Mouse (Mus musculus): ENCODE data around the gene Adat1.

Gene Adat1

DNA sequence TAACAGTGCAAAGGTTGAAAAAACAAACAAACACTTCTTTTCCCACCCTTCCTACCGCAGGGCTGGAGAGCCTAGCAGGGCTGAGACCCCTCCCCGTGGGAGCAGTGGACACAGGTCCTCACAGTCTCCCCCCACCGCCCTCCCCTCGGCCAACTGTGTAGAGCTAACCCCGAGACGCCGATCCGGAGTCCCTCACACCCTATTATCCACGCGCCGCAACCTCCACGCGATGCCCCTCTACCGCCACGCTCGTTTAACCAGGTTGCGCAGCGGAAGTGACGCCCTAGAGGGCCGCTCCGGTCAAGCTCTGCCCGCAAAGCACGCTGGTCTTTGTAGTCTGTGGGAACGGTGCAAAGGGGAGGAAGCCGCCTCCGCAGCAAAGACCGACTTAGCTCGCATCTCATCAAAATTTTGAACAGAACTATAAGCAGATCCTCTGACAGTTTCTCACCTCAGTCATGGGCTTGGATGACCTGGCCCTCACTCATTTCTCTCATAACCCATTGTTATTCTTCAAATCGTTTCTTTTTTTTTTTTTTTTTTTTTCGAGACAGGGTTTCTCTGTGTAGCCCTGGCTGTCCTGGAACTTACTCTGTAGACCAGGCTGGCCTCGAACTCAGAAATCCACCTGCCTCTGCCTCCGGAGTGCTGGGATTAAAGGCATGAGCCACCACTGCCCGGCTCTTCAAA lies at the start of gene Adat1:
Adat1 (minus strand) TSS at position 290 of the 690 bp plus-strand sequence.
- peak; percentile 83 for DNase-seq (ENCODE audit: low read depth, low spot score)

DNA sequence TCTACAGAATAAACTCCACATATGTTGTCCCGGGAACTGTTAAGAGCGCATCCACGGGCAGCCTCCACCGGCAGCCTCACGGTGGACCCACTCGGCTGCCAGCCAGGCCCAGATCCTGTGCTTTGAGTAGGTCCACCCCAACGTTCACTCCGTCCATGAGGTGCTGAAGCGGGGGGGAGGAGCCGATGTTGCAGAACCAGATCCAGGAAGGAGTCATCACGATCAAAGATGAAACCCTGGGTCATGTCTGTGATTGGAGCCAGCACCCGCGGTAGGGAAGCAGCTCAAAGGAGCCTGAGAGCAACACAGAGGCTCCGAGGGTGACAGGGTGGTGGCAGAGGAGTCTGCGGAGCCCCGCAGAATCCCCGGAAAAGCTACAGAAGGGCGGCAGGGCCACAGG lies 45.4 kb upstream of the Adat1 start:
- no peak for DNase-seq (ENCODE audit: low read depth, low spot score)

- peak; percentile 87 for DNase-seq (ENCODE audit: low read depth, low spot score)
These were observed 42.5 kb upstream of the Adat1 start for GRCm38 (mm10) chr8:112034603-112035002.

DNA sequence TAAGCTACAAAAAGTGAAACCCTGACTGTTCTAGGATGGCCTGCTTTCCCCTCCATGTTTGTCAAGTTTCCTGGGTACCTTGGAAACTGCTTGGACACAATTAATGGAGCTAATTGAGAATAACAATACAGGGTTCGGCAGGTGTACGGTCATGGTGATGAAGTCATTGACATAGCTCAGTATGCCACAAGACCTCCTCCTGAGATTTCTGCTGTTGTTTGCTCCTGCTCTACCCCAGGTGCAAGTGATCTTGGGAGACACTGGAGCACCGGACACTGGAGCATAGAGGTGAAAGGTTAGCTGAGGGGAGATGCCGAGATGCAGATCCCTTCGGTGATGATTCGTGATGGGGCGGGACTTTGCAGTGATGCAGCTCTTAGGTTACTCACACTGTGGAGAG lies 41.0 kb upstream of the Adat1 start:
- DNase-seq (ENCODE audit: low read depth, low spot score) = no peak

DNA sequence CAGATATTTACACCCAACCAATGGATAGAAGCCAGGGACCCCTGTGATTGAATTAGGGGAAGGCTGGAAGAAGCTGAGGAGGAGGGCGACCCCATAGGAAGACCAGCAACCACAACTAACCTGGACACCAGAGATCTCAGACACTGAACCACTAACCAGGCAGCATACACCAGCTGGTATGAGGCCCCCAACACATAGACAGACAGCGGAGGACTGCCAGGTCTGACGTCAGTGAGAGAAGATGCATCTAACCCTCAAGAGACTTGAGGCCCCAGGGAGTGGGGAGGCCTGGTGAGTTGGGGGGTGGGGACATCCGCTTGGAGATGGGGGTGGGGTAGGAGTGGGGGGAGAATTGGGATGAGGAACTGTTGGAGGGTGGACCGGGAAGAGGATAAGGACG lies 38.6 kb upstream of the Adat1 start:
- no peak for DNase-seq (ENCODE audit: low read depth, low spot score)

- no peak for DNase-seq (ENCODE audit: low read depth, low spot score)
These were observed 37.4 kb upstream of the Adat1 start for GRCm38 (mm10) chr8:112029455-112029854.

DNA sequence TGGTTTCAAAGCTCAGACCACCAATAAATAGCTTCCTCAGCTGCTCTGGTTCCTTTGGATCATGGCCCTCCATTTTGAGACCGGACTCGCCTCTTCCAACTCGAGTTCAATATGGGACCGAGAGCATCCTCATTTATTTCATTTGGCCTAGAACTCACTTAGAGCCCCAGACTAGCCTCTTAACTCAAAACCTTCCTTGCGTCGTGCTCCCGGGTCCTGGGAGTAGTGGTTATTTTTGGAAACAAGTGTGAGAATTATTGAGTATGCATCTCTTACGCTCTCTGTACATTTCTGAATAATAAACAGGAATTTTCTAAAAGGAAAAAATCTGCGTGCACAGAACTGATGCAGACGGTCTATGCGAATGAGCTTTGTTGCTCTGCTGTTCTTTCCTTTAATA lies 22.8 kb upstream of the Adat1 start, which contains the start of gene Gm6793:
Gm6793 (minus strand) TSS at position 101 of the 400 bp plus-strand sequence.
- DNase-seq (ENCODE audit: low read depth, low spot score) = no peak

DNA sequence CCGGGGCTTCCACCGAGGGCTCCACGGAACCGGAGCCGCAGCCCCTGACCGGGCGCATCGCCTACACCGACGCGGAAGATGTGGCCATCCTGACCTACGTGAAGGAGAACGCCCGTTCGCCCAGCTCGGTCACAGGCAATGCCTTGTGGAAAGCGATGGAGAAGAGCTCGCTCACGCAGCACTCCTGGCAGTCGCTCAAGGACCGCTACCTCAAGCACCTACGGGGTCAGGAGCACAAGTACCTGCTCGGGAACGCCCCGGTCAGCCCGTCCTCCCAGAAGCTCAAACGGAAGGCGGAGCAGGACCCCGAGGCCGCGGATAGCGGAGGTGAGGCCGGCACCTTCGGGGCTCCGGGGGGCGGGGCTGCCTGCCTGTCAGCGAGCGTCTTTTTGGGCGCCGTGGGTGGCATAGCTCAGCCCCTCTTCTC lies 19.7 kb upstream of the Adat1 start:
- peak; percentile 17 for DNase-seq (ENCODE audit: low read depth, low spot score)

DNA sequence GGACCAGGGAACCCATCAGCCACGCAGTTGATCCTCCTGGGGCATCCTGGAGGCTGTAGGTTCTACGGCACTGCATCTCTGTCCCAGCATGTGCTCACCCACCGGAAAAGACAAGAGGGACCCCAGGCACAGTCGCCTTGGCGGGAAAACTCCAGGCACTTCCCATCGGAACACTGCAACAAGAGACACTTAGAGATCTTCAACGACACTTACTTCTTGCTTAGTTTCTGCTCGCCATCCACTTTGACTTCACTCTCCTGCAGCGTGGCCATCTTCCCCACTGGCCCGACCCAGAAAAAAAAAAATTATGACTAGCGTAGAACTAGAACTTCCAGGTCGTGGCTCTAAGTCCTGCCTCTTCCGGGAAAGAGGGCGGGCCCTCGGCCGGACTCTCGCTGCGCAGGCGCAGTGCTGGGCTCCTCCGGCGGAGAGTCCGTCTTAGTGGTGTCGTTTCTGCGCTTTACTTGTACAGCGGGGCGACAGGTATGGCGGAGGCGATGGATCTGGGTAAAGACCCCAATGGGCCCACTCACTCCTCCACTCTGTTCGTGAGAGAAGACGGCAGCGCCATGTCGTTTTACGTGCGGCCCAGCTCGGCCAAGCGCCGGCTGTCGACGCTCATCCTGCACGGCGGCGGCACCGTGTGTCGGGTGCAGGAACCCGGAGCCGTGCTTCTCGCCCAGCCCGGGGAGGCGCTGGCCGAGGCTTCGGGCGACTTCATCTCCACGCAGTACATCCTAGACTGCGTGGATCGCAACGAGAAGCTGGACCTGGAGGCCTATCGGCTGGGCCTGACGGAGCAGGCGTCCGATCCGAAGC lies 19.1 kb upstream of the Adat1 start, which contains the start of the genes Kars and Terf2ip:
Kars (minus strand) TSS at position 327 of the 819 bp plus-strand sequence.
Terf2ip (plus strand) TSS at position 402 of the 819 bp plus-strand sequence.
- peak; percentile 94 for DNase-seq (ENCODE audit: low read depth, low spot score)

- DNase-seq (ENCODE audit: low read depth, low spot score) = no peak
These were observed 17.5 kb upstream of the Adat1 start for GRCm38 (mm10) chr8:112009558-112009957.

GRCm38 (mm10) chr8:112007669-112008068 lies 15.6 kb upstream of the Adat1 start:
- DNase-seq (ENCODE audit: low read depth, low spot score) = no peak

DNA sequence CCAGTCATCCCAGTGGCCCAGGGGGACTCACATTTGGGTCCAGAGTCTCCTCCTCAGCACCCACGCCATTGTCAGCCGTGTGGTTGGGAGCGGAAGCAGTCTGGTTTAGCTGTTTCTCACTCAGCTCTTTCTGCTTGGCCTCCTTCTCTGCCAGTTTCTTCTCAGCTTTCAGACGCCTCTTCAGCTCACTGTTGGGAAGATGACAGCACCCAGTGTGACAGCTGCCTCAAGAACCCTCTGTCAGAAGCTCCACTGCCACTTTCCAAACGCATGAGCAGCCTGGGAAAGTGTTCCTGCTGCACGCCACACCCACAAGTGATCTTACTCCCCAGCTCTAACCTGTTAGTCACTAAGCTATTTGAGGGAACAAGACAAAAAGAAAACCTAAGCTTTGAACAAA lies 13.5 kb upstream of the Adat1 start:
- no peak for DNase-seq (ENCODE audit: low read depth, low spot score)

DNA sequence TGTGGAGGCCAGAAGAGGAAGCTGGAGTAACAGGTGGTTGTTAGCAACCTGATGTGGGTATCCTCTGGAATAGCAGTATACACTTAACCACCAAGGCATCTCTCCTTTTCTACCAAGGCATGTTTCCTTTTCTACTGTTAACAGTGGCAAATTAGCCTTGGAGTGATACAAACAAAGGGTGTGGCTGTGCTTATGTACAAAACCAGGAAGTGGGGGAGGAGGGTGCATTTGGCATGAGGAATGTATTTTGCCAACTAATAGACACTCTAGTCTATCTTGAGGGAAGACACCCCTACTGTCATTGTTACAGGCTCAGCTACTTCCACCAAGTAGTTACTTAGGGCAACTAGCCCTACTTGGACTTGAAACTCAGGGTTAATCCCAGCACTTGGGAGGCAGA lies 12.7 kb upstream of the Adat1 start:
- DNase-seq (ENCODE audit: low read depth, low spot score) = no peak

DNA sequence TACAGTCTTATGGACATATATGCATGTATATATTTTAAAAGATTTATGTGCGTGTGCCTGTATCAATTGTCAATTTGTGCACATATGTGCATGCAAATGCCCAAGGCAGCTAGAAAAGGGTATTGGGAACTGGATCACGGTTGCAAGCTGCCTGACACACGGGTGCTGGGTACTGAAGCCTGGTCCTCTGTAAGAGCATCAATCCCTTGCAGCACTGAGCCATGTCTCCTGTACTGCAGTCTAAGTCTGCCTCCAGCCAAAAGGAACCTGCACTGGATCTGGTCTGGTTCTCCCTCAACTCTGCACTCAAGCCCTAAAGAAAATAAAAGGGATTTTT lies 569 bp upstream of the Adat1 start:
- DNase-seq (ENCODE audit: low read depth, low spot score) = no peak

DNA sequence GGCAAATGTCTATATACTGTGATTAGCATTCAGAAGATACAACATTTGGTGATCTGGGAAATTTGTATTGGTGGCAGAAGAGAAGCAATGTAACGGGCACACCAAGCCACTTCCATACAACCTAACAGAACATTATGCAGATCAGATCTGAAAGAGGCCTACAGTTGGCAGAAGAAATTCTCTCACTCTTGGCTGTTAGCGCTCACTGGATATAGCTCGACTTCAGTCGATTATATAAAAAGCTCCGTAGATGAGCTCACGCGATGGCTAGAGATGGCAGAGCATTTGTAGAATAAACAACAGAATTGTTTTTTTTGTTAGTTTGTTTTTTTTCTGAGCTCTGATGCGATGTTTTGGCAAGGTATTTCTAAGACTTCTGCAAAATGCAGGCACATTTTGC lies 824 bp downstream of the Adat1 start:
- DNase-seq (ENCODE audit: low read depth, low spot score) = no peak

DNA sequence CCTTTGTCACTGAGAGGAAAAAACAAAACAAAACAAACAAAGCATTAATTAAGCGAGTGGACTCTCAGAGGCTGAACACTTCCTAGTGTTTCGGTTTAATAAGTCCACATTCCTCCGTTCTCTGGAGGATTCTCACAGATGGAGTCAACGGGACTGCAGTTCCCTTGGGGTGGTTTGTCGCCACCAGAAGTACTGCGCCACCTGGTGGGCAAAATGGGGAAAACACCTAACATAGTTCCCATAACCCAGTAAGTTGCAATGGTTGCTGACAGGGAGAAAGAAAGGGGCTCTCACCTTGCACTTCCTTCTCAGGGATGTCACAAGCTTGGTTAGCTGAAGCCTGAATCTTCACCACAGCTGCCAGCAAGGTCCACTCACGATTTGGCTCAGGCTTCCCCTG lies 2.2 kb downstream of the Adat1 start:
- DNase-seq (ENCODE audit: low read depth, low spot score) = peak; percentile 89

DNA sequence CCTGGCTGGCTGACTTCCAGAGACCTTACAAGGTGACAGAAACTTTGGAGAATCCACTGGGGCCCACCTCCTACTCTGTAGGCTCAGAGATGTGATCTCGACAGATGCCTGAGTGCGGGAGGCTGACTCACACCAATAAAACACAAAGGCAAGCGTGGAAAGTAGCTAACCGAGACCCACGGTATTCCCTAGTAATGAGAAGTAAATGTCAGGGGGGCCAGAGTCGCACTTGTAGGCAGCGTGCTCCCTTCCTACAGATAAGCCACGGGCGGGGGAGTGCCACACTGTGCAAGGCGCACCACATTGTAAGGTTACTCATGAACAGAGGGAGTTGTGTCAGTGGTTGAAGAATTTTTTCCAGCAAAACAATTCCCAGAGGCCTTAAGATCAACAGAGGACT lies 7.6 kb downstream of the Adat1 start:
- no peak for DNase-seq (ENCODE audit: low read depth, low spot score)

GRCm38 (mm10) chr8:111982116-111982515 lies 10.0 kb downstream of the Adat1 start:
- no peak for DNase-seq (ENCODE audit: low read depth, low spot score)

GRCm38 (mm10) chr8:111978147-111978546 lies 14.0 kb downstream of the Adat1 start:
- DNase-seq (ENCODE audit: low read depth, low spot score) = no peak

- DNase-seq (ENCODE audit: low read depth, low spot score) = no peak
These were observed 15.8 kb downstream of the Adat1 start for GRCm38 (mm10) chr8:111976326-111976725.

DNA sequence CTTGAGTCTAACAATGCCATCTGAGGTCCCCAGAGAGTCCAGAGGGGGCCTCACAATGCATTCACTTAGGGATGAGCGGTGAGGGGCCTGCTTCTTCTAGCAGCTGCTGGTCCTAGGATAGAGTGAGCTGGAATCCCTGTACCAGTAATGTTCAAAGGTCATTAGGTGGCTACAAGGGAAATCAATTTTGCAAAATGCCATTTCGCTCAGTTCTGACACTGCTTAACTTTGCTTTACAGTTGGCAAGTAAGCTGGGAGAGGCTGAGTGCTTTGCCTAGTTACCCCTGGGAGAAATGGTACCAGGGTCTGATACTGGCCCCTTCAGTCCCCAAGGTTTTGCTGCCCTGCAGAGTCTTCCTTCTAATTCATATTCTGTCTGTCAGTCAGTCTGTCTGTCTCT lies 16.4 kb downstream of the Adat1 start:
- no peak for DNase-seq (ENCODE audit: low read depth, low spot score)

DNA sequence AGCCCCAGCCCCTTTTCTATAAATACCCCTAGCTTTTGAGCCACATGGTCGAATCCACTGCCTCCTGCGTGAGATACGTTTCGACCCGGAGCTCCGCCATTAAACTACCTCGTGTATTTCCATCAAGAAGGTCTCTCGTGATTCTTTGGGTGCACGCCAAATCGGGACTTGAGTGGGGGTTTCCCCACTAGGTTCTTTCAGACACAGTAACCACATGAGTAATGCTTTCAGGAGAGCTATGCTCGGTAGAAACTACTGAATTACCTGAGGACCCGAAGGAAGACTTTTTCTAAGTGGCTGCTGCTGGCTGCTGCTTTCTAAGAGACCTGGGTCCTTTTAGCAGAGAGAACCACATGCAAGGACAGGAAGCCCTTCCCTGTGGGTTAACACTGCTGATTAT lies 18.0 kb downstream of the Adat1 start:
- no peak for DNase-seq (ENCODE audit: low read depth, low spot score)

DNA sequence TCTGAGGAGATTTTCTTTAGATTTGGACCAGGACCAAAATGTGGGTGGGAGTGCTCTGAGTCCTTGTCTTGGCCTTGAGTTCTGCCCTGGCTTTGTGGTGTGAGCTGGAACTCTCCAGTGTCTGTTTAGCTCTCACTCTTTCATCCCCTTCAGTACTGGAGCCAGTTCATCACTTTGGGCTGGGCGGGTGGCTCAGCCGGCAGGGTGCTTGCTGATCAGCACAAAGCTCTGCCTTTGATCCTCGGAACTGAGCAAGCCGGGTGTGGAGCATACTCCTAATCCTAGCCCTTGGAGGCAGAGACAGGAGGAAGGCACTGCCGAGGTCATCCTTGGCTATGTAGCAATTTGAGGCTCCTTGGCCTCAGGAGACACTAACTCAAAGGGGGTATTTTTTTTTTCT lies 23.1 kb downstream of the Adat1 start:
- no peak for DNase-seq (ENCODE audit: low read depth, low spot score)

Data from forelimb bud, embryonic 11.5 days (tissue).